Mouse (Mus musculus) limb, embryonic 11.5 days (tissue): ENCODE data around the gene Plekhm2. TPM values are rescaled to one million over a fixed set of nuclear protein-coding genes. Genes with fewer than 3 reads are reported as not detected.

Experiments used
- ATAC-seq: fragments of 200-750 bp; cut with Nextera tagmentation; 2 replicates; pipeline ENCODE4 v1.8.0; 2017; ENCODE audit warnings: low read depth; ENCODE audit not compliant: insufficient number of reproducible peaks, low FRiP score, low TSS enrichment
- DNase-seq: peaks from one replicate; pipeline ENCODE4 v3.0.0-alpha.2; 2015; ENCODE audit warnings: low spot score
- H3K27ac ChIP-seq: fragments of 300-500 bp; sonication (generic); replicated peaks from 2 replicates; pipeline ENCODE4 v1.5.1; 2014; ENCODE audit warnings: low read depth, mild to moderate bottlenecking, low read length
- H3K27me3 ChIP-seq: fragments of 300-500 bp; sonication (generic); 2 replicates; pipeline ENCODE4 v1.6.1; 2014; ENCODE audit warnings: mild to moderate bottlenecking, low read length, mixed read lengths; ENCODE audit not compliant: control insufficient read depth, insufficient read depth
- H3K36me3 ChIP-seq: fragments of 300-500 bp; sonication (generic); 2 replicates; pipeline ENCODE4 v1.6.1; 2014; ENCODE audit warnings: mild to moderate bottlenecking, low read length, moderate library complexity, mixed read lengths; ENCODE audit not compliant: control insufficient read depth, insufficient read depth
- H3K4me1 ChIP-seq: fragments of 300-500 bp; sonication (generic); 2 replicates; pipeline ENCODE4 v1.6.1; 2014; ENCODE audit warnings: low read length, mixed read lengths; ENCODE audit not compliant: control insufficient read depth, insufficient read depth
- H3K4me2 ChIP-seq: fragments of 300-500 bp; sonication (generic); 2 replicates; pipeline ENCODE4 v1.6.1; 2014; ENCODE audit warnings: low read depth, mild to moderate bottlenecking, moderate library complexity; ENCODE audit not compliant: severe bottlenecking
- H3K4me3 ChIP-seq: fragments of 300-500 bp; sonication (generic); 2 replicates; pipeline ENCODE4 v1.5.1; 2014; ENCODE audit warnings: low read depth, low read length
- H3K9ac ChIP-seq: fragments of 300-500 bp; sonication (generic); 2 replicates; pipeline ENCODE4 v1.6.1; 2014; ENCODE audit warnings: mild to moderate bottlenecking, low read length
- H3K9me3 ChIP-seq: fragments of 300-500 bp; sonication (generic); 2 replicates; pipeline ENCODE4 v1.6.1; 2016; ENCODE audit warnings: low read length; ENCODE audit not compliant: control insufficient read depth
- WGBS: fragments of 180-500 bp; shearing (Covaris S2); extraction: QIAGEN DNeasy Blood & Tissue Kit; methylation state at CpG from one replicate; pipeline ENCODE4 v1.1.7; 2014; 5-methylcytosine and 5-hydroxymethylcytosine counted together
- polyA plus RNA-seq: library from polyadenylated mRNA; unstranded; fragments of >200 nt; fragmentation: Nextera tagmentation; extraction: Ambion mirVana; gene quantifications from 2 replicates; pipeline ENCODE4 v1.2.1, GENCODE M21; 2014

Gene Plekhm2
- polyA plus RNA-seq, 1 experiment from 2014 or later: 4.4 TPM

DNA sequence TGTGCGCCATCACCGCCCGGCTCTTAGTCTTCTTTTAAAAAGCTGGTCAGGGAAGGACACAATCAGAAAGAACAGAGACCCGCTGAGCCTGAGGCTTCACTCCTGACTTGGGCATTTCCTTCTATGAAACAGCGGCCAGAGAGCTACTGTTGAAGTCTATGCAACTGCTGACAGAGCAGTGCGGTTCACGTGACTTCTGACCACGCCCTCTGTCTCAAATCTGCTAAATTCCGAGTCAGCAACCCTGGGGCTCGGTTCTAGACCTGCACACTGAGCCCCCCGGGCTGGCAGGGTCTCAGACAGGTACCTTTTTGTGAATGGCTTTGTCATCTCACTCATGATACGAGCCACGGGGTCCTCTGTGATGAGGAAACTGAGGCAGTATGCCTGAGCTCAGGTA, 7.6 kb upstream of the Plekhm2 start:
- no peak overlapping the region for H3K4me3 ChIP-seq

DNA sequence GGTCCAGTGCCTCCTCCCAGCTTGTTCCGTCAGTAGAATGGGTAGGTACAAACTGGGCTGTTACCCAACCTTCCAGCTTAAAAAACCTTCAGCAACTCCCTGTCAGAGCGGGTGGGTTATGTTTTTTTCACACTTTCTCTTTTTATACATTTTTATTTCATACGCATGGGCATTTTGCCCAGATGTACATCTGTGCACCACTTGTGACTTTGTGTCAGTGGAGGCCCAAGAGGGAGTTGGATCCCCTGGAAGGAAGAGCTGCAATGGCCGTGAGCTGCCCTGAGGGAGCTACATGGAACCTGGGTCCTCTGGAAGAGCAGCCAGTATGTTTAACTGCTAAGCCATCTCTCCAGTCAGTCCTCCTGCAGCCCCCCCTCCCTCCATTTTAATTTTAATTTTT, 6.7 kb upstream of the Plekhm2 start:
- ATAC-seq (no peak), DNase-seq (no peak)
- 92% methylated on average over 4 of the region's 4 CpGs for WGBS
- no peak overlapping the region for H3K27ac ChIP-seq
- H3K9ac ChIP-seq: no peak overlapping the region
- no peaks in the 10 kb centered on the region for H3K36me3 ChIP-seq
- no peak overlapping the region for H3K4me3 ChIP-seq
- H3K9me3 ChIP-seq: no peaks in the 10 kb centered on the region
- H3K27me3 ChIP-seq: no peaks in the 10 kb centered on the region
- H3K4me2 ChIP-seq: no peak overlapping the region
- H3K4me1 ChIP-seq: no peaks in the 10 kb centered on the region

More for the DNA sequence above, 7.6 kb upstream of the Plekhm2 start:
- no peaks in the 10 kb centered on the region for H3K27me3 ChIP-seq
- H3K9ac ChIP-seq: no peak overlapping the region
- 76% methylated on average over 13 of the region's 13 CpGs for WGBS
- H3K36me3 ChIP-seq: no peaks in the 10 kb centered on the region
- H3K4me2 ChIP-seq: no peak overlapping the region
- H3K4me1 ChIP-seq: no peaks in the 10 kb centered on the region
- no peak for ATAC-seq
- H3K27ac ChIP-seq: no peak overlapping the region
- no peak for DNase-seq
- no peaks in the 10 kb centered on the region for H3K9me3 ChIP-seq

DNA sequence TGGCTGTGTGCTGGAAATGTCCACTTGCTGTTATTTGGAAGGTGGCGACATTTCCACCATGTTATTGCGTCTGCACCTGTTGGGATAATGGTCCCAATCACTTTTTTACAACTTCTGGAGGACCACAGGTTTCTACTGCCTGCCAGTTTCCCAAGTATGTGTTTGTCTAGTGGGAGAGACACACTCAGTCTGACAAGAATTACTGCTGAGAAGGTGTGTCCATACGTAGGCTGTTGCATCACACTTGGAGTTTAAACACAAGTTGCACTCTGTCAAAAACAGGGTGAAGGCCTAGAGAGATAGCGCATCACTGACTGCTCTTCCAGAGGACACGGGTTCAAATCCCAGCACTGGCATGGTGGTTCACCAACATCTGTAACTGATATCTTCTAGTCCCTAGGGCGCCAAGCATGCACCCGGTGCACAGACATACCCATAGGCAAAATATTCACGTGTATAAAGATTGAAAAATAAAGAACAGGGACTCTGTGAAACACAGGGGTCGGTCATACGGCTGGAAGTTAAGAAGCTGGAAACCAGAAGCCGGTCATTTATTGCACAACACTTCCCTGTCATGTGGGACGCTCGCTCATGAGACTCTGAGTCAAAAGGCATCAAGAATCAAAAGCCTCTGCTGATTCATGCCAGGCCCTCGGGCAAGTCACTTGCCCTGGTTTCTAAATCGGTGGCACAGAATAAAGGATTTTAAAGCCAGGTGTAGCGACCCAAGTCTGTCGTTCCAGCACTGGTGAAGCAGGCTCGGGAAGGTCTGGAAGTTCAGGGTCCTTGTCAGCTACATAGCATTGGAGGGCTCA, 5.4 kb upstream of the Plekhm2 start:
- no peaks in the 10 kb centered on the region for H3K9me3 ChIP-seq
- H3K4me2 ChIP-seq: no peak overlapping the region
- H3K36me3 ChIP-seq: no peaks in the 10 kb centered on the region
- DNase-seq: no peak
- H3K4me1 ChIP-seq: no peaks in the 10 kb centered on the region
- no peak overlapping the region for H3K4me3 ChIP-seq
- no peaks in the 10 kb centered on the region for H3K27me3 ChIP-seq
- no peak overlapping the region for H3K9ac ChIP-seq
- WGBS: 83% methylated on average over 18 of the region's 18 CpGs
- H3K27ac ChIP-seq: no peak overlapping the region
- no peak for ATAC-seq

DNA sequence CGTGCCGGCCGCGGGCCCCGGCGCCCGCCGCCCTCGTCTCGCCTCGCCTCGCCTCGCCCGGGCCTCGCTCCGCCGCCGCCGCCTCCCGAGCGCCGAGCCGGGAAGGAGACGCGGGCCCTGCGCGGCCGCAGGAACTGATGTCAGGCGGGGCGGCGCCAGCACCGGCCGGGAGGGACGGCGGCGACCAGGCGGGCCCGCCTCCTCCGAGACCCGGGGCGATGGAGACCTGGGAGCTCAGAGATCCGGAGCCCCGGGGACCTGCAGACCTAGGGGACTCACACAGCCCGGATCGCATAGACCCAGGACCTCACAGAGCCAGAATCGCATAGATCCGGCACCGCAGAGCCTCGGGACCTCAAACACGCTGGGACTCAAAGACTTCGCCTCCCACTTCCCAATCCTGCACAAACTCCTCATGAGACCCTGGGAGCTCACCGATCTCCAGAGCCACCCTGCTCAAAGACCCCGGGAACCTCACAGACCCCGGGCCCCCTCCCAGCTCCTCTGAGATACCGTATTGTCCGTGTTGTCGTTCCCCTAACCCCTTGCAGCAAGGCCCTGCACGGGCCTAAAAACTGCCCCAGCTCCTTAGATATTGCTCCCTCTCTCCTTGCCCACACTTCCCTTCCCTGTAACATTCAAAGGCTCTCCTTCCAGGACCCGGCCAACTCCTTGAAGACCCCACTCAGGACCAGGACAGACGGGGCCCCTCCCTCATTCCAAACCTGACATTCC, 521 bp downstream of the Plekhm2 start:
- DNase-seq (peak; percentile 74), ATAC-seq (no peak; the same call in 1 of the 2 replicates)
- Histone ChIP-seq H3K9ac (peak overlapping the region; percentile 96), H3K4me3 (peak overlapping the region; percentile 66), H3K9me3 (no peaks in the 10 kb centered on the region), H3K4me1 (peaks cover 11% of the 10 kb centered on the region), H3K4me2 (peak overlapping the region; percentile 74), H3K27me3 (no peaks in the 10 kb centered on the region), H3K27ac (no peak overlapping the region; the same call in 1 of the 2 replicates), H3K36me3 (0 out of 2 replicates have a peak, but pooled peaks cover 2% of the 10 kb centered on the region)
- 1% methylated on average over 41 of the region's 60 CpGs for WGBS

DNA sequence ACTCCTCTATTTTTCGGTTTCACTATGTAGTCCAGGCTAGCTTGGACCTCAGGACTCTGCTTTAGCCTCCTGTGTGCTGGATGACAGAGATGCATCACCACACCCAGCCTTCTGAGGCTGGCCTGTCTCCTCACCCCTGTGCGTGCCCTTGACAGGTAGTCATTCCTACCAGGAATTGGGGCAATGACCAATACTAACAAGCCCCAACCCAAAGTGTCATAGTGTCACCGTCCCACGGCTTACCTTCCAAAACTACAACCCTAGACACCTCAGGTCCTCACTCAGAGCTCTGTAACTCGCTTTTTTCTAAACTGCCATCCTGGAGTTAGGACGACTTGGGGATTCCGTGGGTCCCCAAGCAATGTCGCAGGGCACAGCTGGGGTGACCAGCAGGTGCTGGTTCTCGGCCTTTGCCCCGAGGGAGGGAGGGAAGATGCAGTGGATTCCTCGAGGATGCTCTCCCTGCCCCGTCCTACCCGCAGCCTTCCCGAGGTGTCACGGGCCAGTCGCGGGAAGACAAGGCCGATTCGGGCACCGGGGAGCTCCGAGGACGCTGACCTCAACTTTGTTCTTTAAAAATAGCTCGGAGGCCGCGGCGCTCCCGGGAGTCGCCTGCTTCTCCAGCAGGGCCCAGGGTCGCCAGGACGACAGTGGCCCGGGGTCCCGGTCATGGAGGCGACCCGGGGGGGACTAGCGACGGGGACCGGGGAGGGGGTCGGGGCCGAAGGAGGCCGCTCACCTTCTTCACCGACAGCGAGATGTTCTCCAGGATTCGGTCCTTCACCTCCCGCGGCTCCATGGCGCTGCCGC, 1.4 kb downstream of the Plekhm2 start:
- Histone ChIP-seq H3K4me2 (peak overlapping the region; percentile 74), H3K9me3 (no peaks in the 10 kb centered on the region), H3K4me3 (peak overlapping the region; percentile 66), H3K4me1 (peaks cover 11% of the 10 kb centered on the region), H3K27ac (no peak overlapping the region), H3K9ac (peak overlapping the region; percentile 96), H3K36me3 (0 out of 2 replicates have a peak, but pooled peaks cover 2% of the 10 kb centered on the region), H3K27me3 (no peaks in the 10 kb centered on the region)
- WGBS: 4% methylated on average over 43 of the region's 47 CpGs
- DNase-seq: peak; percentile 60
- ATAC-seq: no peak

DNA sequence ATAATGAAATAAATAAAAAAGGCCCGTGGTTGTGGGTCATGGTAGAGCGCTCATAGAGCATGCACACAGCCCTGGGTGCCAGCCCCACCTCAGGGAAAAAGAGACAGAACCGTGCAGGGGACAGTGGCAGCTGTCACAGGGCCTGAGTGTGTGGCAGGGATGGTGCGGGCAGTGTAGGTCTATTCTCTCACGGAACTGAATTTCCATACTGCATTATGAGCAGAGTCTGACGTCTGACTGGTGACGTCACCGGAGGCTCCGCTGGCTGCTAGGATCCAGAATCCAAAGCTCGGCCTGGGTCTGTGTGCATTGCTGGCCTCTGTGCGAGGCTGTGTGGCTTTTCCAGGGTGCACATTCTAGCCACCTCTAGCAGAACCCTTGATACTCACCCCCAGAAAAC, 3.8 kb downstream of the Plekhm2 start:
- H3K4me3 ChIP-seq: no peak overlapping the region
- ATAC-seq (no peak), DNase-seq (no peak)
- H3K9me3 ChIP-seq: no peaks in the 10 kb centered on the region
- no peak overlapping the region for H3K4me2 ChIP-seq
- WGBS: 92% methylated on average over 11 of the region's 11 CpGs
- H3K36me3 ChIP-seq: 0 out of 2 replicates have a peak, but pooled peaks cover 2% of the 10 kb centered on the region
- peaks cover 11% of the 10 kb centered on the region for H3K4me1 ChIP-seq
- no peak overlapping the region for H3K27ac ChIP-seq
- H3K9ac ChIP-seq: no peak overlapping the region
- no peaks in the 10 kb centered on the region for H3K27me3 ChIP-seq

DNA sequence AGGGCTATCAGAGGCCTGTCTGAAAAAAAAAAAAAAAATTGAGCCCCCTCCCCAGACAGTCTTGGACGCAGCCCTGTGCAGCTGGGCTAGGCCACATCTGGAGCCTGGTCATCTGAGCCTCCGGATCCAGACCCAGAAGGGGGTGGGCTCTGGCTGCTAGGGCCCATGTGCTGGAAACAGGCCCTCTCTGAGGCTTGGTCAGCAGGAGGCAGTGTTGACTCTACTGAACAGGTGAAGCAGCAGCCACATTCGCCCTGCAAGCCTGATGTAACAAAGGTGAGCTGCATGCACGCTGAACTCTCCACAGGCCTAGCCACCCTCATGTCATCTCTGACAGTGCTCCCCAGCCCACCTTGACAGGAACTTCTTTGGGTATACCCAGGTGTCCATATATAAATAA, 5.0 kb downstream of the Plekhm2 start:
- no peak overlapping the region for H3K27ac ChIP-seq
- H3K9me3 ChIP-seq: no peaks in the 10 kb centered on the region
- H3K36me3 ChIP-seq: 0 out of 2 replicates have a peak, but pooled peaks cover 2% of the 10 kb centered on the region
- no peak overlapping the region for H3K9ac ChIP-seq
- DNase-seq (peak; percentile 37), ATAC-seq (no peak)
- no peaks in the 10 kb centered on the region for H3K27me3 ChIP-seq
- H3K4me3 ChIP-seq: no peak overlapping the region
- no peak overlapping the region for H3K4me2 ChIP-seq
- WGBS: 57% methylated on average over 4 of the region's 4 CpGs
- peaks cover 9% of the 10 kb centered on the region for H3K4me1 ChIP-seq
